Mouse (Mus musculus): ENCODE measurements at regions not wholly inside any gene's neighbourhood (a gene's known extent, or its start where the extent isn't known, plus 50 kb on each side); places are given as distances from the start of the nearest gene placed in this dataset.
"Not testable (repeated sequence)": the region's sequence is repeated elsewhere in the genome, so short reads cannot be mapped to it uniquely, and the experiment has no call there.

DNA sequence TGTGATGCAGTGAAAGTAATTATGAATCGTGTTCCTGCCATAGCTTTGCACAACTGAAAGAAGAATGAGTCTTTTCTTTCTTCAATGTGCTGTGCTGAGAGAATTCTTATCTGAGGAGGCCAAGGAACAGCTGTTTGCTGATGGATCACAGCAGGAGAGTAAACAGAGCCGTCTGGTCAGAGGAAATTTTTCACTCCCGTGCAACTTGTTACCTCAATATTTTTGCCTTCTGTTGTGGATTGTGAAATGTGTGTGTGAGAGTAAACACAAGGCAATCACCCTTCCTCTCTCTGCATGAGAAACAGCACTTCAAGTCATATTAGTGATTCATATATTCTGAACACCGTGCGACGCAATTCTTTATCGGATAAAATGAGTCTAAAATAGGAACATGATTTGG lies 171.9 kb downstream of the Epm2a start:
- in situ Hi-C loops (cut with MboI; ENCODE audit: unreplicated experiment in 2 of 2) = no loop called here

DNA sequence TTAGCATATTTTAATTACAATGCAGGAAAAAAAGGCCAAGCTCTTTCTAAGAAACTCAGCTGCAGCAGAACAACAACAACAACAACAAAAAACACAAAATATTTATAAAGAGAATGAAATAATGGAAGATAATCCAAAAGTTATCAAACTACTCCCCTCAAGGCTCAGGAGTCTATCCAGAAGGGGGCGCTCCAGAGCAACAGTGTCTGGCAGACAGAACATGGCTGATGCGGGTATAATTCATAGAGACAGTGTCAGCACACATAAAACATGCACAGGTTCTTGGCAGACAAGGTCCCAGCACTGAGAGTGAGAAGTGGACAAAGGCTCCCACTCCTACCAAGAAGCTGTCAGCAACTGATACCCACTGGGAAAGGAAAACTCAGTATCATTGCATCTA lies 173.9 kb downstream of the Epm2a start:
- in situ Hi-C loops (cut with MboI; ENCODE audit: unreplicated experiment in 2 of 2) = no loop called here

DNA sequence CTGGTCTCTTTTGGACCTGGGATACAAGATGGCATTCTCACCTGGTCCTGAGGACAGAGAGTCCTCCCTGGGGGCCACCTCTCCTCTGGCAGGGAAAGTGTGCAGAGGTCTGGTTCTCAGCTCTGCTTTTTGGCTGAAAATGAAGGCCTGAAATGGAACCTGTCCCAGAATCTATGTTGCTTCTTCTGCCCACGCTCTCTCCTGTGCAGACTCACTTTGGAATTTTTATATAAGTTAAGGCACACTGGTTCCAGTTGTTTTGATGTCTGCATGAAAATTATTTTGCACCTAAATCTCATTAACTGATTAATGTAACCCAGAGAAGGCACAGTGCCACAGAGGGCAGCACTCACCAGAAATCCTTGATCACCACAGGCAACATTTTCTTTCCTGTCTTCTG lies 188.1 kb downstream of the Epm2a start:
- in situ Hi-C loops (cut with MboI; ENCODE audit: unreplicated experiment in 2 of 2) = no loop called here

DNA sequence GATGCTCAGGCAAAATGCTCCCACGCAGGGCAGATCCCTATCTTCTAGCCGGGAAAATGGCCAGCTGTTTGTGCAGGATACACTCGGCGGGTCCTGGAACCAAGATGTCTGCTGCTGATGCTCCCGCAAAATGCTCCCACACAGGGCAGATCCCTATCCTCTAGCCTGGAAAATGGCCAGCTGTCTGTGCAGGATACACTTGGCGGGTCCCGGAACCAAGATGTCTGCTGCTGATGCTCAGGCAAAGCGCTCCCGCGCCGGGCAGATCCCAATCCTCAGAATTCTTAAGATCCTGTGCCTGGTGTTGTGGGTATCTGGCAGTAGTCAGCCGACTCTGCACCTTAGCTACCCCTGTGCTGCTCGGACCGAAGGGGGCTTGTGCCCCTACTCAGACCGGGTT lies 212.2 kb downstream of the Epm2a start:
- in situ Hi-C loops (cut with MboI; ENCODE audit: unreplicated experiment in 2 of 2) = not testable (repeated sequence)

DNA sequence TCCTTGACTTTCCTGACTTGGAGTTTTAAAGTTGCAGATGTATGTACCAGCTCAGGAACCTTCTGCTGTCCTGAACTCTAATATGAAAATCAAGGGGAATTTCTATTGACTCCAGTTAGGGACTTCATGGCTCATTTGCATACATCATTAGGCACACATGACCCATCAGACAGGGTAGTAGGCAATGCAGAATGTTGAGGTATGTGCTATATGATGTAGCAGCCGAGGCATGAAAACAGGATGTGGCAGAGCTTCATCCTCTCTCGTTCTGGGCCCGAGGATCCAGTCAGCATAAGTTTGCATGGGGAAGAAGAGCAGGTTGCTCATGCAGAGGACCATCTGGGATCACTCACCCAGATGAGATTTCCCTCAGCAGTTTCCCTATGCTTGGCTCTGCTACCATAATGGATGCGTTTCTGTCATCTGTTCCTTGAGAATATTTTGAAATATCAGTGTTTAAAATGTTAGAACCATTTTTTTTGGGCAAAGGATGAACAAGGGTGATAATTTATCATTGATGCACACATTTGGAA lies 227.4 kb downstream of the Epm2a start:
- in situ Hi-C loops (cut with MboI; ENCODE audit: unreplicated experiment in 2 of 2) = no loop called here

DNA sequence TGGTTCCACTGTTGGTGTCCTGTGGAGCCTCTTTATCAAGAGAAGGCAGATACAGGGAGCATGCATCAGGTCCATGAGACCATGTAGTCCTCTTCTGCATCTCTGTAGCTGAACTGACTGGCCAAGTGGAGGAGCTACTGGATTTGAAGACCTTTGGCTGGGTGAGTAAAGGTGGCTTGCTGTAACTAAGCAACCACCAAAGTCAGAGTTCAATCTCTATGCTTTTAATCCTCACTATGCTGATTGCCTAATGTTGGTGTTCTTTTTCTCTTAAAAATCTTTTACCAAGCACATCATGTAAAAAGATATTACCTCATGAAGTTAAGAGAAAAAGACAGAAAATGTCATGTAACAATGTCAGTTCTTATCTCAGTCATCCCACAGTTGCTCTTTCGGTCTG lies 265.2 kb downstream of the Epm2a start:
- in situ Hi-C loops (cut with MboI; ENCODE audit: unreplicated experiment in 2 of 2) = no loop called here

DNA sequence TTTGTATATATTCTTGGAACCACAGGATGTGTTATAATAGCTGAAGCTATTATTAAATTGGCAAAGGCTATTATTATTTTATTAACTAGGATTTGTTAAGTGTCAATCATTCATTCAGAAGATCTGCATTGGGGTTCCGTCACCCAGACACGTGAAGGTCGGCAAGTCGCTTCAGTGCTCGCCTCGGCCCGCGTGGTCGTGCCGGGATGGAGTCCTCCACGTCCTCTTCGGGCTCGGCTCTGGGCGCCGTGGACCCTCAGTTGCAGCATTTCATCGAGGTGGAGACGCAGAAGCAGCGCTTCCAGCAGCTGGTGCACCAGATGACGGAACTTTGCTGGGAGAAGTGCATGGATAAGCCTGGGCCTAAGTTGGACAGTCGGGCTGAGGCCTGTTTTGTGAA lies 265.9 kb downstream of the Epm2a start:
- in situ Hi-C loops (cut with MboI; ENCODE audit: unreplicated experiment in 2 of 2) = not testable (repeated sequence)

DNA sequence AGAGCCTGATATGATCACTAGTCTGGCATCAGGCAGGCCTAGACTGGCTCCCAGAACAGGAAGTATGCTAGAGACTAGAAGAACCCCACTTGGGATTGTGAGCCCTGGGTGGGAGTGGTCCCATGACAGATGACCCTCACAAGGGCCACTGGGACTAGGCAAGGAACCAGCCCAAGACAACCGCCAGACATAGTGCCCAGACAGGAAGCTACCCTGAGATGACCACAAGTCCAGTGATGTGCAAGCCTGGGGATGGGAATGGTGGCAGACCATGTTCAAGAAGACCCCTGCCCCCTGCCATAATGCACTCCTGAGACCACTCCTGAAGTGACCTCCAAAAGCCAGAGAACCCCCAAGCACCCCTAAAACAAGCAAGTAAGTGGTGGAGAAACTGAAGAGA lies 304.9 kb downstream of the Epm2a start:
- in situ Hi-C loops (cut with MboI; ENCODE audit: unreplicated experiment in 2 of 2) = no loop called here

DNA sequence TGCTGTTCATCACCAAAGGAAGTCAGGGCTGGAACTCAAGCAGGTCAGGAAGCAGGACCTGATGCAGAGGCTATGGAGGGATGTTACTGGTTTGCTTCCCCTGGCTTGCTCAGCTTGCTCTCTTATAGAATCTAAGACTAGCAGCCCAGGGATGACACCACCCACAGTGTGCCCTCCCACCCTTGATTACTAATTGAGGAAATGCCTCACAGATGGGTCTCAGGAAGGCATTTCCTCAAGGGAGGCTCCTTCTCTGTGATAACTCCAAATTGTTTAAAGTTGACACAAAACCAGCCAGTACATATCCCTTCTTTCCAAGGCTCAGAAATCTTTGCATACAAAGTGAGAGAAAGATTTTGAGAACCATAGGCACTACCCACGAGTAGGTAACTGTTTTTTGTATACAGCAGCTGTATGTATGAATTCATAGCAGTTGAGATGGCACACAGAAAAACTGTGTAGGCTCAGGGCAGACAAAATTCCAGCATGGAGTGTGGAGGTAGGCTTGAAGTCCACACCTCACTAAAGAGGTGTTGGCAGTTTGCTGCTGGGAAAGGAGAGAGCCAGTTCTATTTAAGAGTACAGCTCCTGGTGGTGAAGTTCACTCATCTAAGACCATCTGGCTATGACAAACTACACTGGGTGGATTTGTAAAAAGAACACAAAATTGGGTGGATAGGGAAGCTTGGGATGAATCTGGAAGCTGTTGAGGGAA lies 317.0 kb downstream of the Epm2a start:
- in situ Hi-C loops (cut with MboI; ENCODE audit: unreplicated experiment in 2 of 2) = no loop called here

DNA sequence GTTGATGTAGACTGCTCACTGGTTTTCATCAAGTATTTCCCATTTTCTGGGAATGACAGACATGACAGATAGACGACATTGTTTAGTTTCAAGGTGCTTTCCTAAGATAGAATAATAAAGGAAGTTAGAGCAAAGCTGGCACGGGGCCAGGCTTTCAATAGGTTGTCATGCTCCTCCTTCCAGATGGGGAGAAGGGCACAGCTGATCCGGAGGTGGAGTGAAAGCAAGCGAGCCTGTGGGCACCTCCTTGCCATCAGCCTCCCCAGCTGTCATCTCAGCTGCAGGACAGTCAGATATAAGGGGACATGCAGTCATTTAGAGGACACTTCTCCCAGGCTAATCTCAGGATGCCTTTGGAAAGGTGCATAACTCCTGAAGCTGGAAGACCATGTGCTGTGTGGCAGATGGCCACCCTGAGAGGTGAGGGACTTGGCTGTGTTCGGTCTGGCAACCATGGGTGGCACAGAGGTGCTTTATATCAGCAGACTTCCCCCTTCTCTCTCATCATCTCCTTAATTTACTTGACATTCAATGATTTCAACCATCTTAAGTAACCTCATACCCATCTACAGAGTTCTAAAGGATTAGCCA lies 318.6 kb downstream of the Epm2a start:
- in situ Hi-C loops (cut with MboI; ENCODE audit: unreplicated experiment in 2 of 2) = no loop called here

DNA sequence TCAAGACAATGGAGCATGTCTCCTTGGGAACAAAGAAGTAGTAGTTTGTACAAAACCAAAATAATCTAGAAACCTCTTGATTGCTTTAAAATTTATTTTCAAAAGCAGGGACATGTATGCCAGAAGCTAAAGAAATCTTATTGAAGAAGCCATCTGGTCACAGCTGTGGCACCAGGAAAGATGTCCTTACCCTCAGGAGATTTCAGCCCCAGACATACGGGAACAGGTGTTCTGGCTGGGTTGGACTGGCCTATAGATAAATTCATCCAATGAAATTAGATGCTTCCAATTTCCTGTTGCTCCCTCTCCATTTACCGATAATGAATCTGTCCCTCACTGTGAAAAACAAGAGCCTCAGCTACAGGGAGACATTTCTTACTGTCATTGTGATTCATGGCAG lies 366.5 kb downstream of the Epm2a start:
- in situ Hi-C loops (cut with MboI; ENCODE audit: unreplicated experiment in 2 of 2) = no loop called here

DNA sequence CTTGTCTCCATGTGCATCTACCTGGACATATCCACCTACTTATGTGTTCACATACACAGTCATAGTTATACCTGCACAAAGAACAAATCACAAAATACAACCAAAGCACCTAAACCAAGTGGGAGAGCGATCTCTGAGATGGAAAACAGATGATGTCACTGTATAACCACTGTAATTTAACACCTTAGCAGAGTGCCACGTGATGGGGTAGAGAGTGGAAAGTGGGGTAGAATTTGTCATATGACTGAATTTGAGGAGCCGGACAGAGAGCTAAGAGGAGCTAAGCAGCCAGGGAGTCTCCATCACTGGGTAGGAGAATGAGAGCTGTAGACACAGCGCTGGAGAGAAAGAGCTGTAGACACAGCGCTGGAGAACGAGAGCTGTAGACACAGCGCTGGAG lies 381.6 kb downstream of the Epm2a start:
- in situ Hi-C loops (cut with MboI; ENCODE audit: unreplicated experiment in 2 of 2) = no loop called here

DNA sequence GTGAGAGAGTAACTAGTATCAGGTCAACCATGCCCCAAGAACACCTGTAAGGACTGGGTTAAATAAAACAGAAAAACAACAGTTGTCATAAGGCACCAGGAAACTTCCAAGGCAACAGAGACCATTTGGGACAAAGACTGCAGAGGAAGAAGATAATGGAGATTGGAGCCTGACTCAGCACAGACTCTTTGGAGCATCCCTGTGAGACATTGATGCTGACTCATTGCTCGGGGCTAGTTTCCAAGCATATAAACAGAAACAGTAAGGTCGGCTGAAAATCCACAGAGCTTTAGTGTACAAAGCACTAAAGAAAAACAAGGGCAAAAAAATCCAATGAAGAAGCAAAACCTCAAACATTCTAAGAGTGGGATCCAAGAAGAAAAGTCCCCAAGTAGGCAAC lies 386.3 kb downstream of the Epm2a start:
- in situ Hi-C loops (cut with MboI; ENCODE audit: unreplicated experiment in 2 of 2) = no loop called here

DNA sequence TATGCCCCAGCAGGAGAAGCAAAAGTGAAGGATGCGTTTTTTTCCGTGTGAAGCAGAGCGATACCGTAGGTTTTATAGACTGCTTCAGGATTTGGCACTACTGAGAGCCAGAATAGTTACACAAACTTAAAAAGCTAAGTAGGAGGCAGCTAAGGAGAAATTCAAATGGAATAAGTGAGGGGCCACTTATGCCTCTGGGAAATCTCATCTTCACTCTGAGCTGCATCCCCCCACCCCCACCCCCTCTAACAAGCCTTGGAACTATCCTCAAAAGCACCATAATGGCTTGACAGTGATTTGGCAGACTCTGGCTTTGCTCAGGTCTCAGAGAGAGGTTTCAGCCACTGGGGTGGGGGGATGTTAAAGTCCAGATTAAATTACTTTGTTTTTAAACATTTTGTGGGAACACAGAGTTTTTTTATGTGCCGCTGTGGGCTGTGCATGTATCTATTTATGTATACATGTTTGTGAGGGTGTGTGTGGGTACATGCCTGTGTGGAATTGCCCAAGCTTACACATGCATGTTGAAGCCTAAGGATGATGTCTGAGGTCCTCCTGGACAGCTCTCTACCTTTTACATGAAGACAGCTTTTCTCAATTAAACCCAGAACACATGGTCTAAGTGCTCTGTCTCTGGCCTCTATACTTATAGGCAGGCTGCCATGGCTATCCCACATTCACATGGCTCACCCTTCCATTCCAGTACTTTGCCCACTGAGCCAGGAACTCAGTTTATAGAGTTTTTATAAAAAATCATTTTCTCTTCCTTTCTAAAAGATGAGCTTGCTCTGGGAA lies 396.6 kb downstream of the Epm2a start:
- in situ Hi-C loops (cut with MboI; ENCODE audit: unreplicated experiment in 2 of 2) = no loop called here

DNA sequence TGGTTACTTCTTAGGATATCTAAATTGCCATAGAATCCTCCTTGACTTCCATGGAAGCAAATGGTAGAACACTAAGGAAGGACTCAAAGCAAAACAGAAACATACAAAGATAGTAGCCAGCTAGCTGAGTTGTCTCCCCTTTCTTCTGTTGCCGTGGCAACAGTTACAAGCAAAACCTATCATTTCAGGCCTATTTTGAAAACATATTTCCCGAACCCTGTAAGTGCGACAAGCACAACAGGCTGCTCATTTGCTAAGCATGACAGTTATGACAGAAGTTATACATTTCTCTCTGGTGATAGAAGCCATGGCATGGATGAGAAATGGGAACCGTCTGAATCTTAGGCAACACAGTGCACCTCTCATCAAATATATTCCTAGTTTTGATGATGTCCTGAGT lies 402.4 kb downstream of the Epm2a start:
- in situ Hi-C loops (cut with MboI; ENCODE audit: unreplicated experiment in 2 of 2) = no loop called here

DNA sequence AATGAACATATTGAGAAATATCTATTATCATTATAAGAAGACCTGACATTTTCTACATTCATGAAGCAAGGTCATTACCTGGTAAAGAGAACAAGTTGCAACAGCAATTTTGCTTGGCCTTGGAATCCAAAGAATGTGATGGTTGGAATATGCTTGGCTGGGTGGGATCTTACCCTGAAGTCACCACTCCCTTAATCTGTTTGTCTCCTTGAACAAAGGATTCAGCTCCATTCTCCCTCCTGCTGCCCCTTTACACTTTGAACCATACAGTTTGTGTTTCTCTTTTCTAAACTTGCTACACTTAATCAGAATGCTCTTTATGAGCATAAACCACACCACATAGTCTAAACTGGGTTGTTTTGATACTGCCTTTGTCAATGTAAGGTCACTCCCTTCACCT lies 403.8 kb downstream of the Epm2a start:
- in situ Hi-C loops (cut with MboI; ENCODE audit: unreplicated experiment in 2 of 2) = no loop called here

DNA sequence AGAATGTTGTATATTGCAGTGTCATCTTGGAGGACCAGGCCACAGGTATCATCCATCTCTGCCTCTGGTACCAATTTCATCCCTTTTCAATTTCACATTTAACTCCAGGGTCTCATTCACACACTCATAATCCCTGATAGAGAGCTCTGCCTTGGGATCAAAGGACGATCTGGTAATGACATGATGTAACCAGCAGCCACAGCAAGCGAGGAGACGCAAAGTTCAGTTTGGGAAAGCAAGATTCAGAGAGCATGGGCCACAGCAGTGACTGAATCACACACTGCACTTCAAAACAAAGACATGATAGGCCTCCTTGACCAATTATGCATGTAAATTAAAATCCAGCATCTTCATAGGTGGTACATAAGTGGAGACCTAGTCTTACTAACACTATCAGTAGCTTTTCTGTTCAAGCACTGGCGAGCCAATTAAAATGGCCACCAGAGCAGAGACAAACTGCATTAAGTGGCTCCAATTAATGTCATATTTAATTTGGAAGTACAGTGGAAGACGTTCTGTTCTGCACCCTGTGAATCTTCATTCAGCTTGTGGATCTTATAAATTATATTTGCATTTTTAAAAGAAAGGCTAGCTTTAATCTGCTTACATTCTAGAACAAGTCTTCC lies 412.0 kb downstream of the Epm2a start:
- in situ Hi-C loops (cut with MboI; ENCODE audit: unreplicated experiment in 2 of 2) = no loop called here

DNA sequence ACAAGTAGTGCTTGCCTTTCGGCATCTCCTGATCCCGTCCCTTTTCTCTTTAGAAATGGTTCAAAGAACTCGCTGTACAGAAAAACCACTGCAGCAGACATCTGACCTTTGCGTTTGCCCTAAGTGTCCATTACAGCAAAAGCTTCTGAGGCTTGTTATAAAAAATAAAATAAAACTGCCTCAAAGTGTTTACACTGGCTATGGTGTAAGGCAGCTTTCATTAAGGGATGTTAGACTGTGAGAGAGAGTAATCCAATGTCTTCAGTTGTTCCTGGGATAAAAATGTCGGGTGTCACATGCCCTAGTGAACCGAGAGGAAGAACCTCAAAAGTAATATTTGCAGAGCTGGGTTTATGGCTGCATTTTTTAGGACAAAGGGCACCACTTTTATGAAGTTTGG lies 434.7 kb downstream of the Epm2a start:
- in situ Hi-C loops (cut with MboI; ENCODE audit: unreplicated experiment in 2 of 2) = no loop called here

DNA sequence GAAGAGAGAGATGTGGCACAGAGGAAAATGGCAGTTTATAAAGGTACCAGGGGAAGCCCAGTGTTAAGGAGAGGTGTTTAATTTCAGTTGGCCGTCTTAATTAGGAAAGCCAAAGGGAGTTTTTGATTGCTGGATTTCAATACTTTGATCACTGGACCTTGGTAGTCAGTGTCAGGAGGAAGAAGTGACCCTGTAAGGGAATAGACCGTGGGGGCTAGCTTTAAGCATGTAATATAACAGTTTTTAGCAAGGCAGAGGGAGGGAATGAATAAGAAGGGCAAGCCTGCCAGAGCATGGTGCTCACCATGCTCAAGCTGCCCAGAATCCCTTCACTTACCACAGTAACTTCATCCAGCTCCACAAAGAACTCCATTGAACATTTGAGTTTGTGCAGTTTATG lies 437.1 kb downstream of the Epm2a start:
- in situ Hi-C loops (cut with MboI; ENCODE audit: unreplicated experiment in 2 of 2) = no loop called here

DNA sequence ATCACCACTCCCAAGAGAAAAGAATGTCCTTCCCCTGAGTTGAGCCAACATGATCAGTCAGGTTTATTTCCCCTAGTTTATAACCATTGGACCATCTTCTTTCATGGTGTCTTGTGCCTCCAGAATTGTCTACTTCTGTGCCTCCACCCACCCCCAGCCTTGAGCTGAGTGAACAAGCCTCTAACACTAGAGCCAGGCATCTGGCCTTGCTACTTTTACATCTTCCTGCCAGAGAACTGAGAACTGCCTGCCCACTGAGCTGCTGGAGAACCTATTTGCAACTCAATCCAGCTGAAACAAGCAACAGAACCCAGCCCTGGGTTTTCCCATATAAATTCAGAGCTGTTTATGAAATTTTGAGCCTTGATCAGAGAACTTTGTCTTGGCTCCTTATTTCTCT lies 444.0 kb downstream of the Epm2a start:
- in situ Hi-C loops (cut with MboI; ENCODE audit: unreplicated experiment in 2 of 2) = no loop called here

DNA sequence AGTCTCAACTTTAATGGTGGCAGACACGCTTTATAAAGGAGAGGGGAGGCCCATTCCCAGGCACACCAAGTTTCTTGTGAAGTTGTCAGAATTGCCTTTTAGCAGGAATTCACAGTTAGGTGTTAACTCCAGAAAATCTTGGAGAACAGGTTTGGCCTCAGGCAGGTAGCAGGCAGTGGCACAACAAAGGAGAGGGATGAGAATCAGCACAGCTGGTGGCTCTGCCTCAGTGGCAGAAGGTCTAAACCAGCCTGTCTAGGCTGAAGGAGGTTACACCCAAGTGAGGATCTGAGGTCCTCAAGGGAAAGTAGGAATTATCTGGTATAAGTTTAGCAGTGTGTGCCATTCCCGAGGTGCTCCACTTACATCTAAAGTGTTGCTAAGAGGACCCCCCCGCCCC lies 456.3 kb downstream of the Epm2a start:
- in situ Hi-C loops (cut with MboI; ENCODE audit: unreplicated experiment in 2 of 2) = no loop called here
